Mouse (Mus musculus): ENCODE measurements at regions not wholly inside any gene's neighbourhood (a gene's known extent, or its start where the extent isn't known, plus 50 kb on each side); places are given as distances from the start of the nearest gene placed in this dataset.
A peak's percentile ranks its signal among the peaks of the same experiment; 100 is the strongest.

GRCm38 (mm10) chr4:82234443-82234842, 471.1 kb downstream of the Nfib start:
- no peaks in the 10 kb centered on the region for H3K9me3 ChIP-seq (replicated peaks; ENCODE audit: control insufficient read depth, low read length)
- 56% methylated on average over 5 of the region's 5 CpGs for WGBS (ENCODE audit: insufficient replicate concordance)
- no peaks in the 10 kb centered on the region for H3K27me3 ChIP-seq (ENCODE audit: control insufficient read depth, insufficient read depth, low read length)
- H3K36me3 ChIP-seq (ENCODE audit: control insufficient read depth, insufficient read depth, low read length) = no peaks in the 10 kb centered on the region
- 0 out of 2 replicates have a peak overlapping the region, but pooled peaks have one; percentile 3 for H3K27ac ChIP-seq (ENCODE audit: low read depth, low read length)
- ATAC-seq (replicated peaks; ENCODE audit: insufficient number of reproducible peaks, low FRiP score, low TSS enrichment) = no peak
- no peak overlapping the region for H3K9ac ChIP-seq (ENCODE audit: low read depth, low read length)
- H3K4me3 ChIP-seq (ENCODE audit: low read depth, low read length) = no peak overlapping the region
- H3K4me1 ChIP-seq (ENCODE audit: control insufficient read depth, insufficient read depth, low read length) = no peaks in the 10 kb centered on the region
- H3K4me2 ChIP-seq = no peak overlapping the region

GRCm38 (mm10) chr4:82226197-82227119, 479.1 kb downstream of the Nfib start:
- Histone ChIP-seq H3K27me3 (ENCODE audit: control insufficient read depth, insufficient read depth, low read length) (no peaks in the 10 kb centered on the region), H3K4me3 (ENCODE audit: low read depth, low read length) (no peak overlapping the region), H3K9ac (ENCODE audit: low read depth, low read length) (no peak overlapping the region), H3K4me1 (ENCODE audit: control insufficient read depth, insufficient read depth, low read length) (no peaks in the 10 kb centered on the region), H3K27ac (ENCODE audit: low read depth, low read length) (no peak overlapping the region), H3K36me3 (ENCODE audit: control insufficient read depth, insufficient read depth, low read length) (no peaks in the 10 kb centered on the region), H3K4me2 (no peak overlapping the region), H3K9me3 (replicated peaks; ENCODE audit: control insufficient read depth, low read length) (no peaks in the 10 kb centered on the region)
- 55% methylated on average over 6 of the region's 6 CpGs for WGBS (ENCODE audit: insufficient replicate concordance)
- no peak for ATAC-seq (replicated peaks; ENCODE audit: insufficient number of reproducible peaks, low FRiP score, low TSS enrichment)

- H3K4me3 ChIP-seq (ENCODE audit: low read depth, low read length) = no peak overlapping the region
- H3K27me3 ChIP-seq (ENCODE audit: control insufficient read depth, insufficient read depth, low read length) = no peaks in the 10 kb centered on the region
- H3K4me2 ChIP-seq = no peak overlapping the region
- no peak overlapping the region for H3K9ac ChIP-seq (ENCODE audit: low read depth, low read length)
- no peak for ATAC-seq (replicated peaks; ENCODE audit: insufficient number of reproducible peaks, low FRiP score, low TSS enrichment)
- no peaks in the 10 kb centered on the region for H3K36me3 ChIP-seq (ENCODE audit: control insufficient read depth, insufficient read depth, low read length)
- no peak overlapping the region for H3K27ac ChIP-seq (ENCODE audit: low read depth, low read length)
- H3K4me1 ChIP-seq (ENCODE audit: control insufficient read depth, insufficient read depth, low read length) = no peaks in the 10 kb centered on the region
- 76% methylated on average over 8 of the region's 8 CpGs for WGBS (ENCODE audit: insufficient replicate concordance)
- no peaks in the 10 kb centered on the region for H3K9me3 ChIP-seq (replicated peaks; ENCODE audit: control insufficient read depth, low read length)
Measured at GRCm38 (mm10) chr4:82220724-82221123, 484.8 kb downstream of the Nfib start.

GRCm38 (mm10) chr4:82220120-82220714, 485.3 kb downstream of the Nfib start:
- H3K4me1 ChIP-seq (ENCODE audit: control insufficient read depth, insufficient read depth, low read length) = no peaks in the 10 kb centered on the region
- no peak overlapping the region for H3K4me3 ChIP-seq (ENCODE audit: low read depth, low read length)
- no peak overlapping the region for H3K4me2 ChIP-seq
- no peaks in the 10 kb centered on the region for H3K27me3 ChIP-seq (ENCODE audit: control insufficient read depth, insufficient read depth, low read length)
- H3K9ac ChIP-seq (ENCODE audit: low read depth, low read length) = no peak overlapping the region
- no peak for ATAC-seq (replicated peaks; ENCODE audit: insufficient number of reproducible peaks, low FRiP score, low TSS enrichment)
- 0 out of 2 replicates have a peak overlapping the region, but pooled peaks have one; percentile 22 for H3K27ac ChIP-seq (ENCODE audit: low read depth, low read length)
- no peaks in the 10 kb centered on the region for H3K9me3 ChIP-seq (replicated peaks; ENCODE audit: control insufficient read depth, low read length)
- WGBS (ENCODE audit: insufficient replicate concordance) = 56% methylated on average over 7 of the region's 7 CpGs
- no peaks in the 10 kb centered on the region for H3K36me3 ChIP-seq (ENCODE audit: control insufficient read depth, insufficient read depth, low read length)

GRCm38 (mm10) chr4:82218616-82219015, 486.9 kb downstream of the Nfib start:
- no peak for ATAC-seq (replicated peaks; ENCODE audit: insufficient number of reproducible peaks, low FRiP score, low TSS enrichment)
- Histone ChIP-seq H3K27ac (ENCODE audit: low read depth, low read length) (no peak overlapping the region), H3K4me2 (no peak overlapping the region), H3K9ac (ENCODE audit: low read depth, low read length) (no peak overlapping the region), H3K36me3 (ENCODE audit: control insufficient read depth, insufficient read depth, low read length) (no peaks in the 10 kb centered on the region), H3K4me1 (ENCODE audit: control insufficient read depth, insufficient read depth, low read length) (no peaks in the 10 kb centered on the region), H3K4me3 (ENCODE audit: low read depth, low read length) (no peak overlapping the region), H3K27me3 (ENCODE audit: control insufficient read depth, insufficient read depth, low read length) (no peaks in the 10 kb centered on the region), H3K9me3 (replicated peaks; ENCODE audit: control insufficient read depth, low read length) (no peaks in the 10 kb centered on the region)
- WGBS (ENCODE audit: insufficient replicate concordance) = 74% methylated on average over 6 of the region's 6 CpGs

GRCm38 (mm10) chr4:82207031-82207430, 498.5 kb downstream of the Nfib start:
- H3K9ac ChIP-seq (ENCODE audit: low read depth, low read length) = no peak overlapping the region
- H3K36me3 ChIP-seq (ENCODE audit: control insufficient read depth, insufficient read depth, low read length) = no peaks in the 10 kb centered on the region
- no peaks in the 10 kb centered on the region for H3K9me3 ChIP-seq (replicated peaks; ENCODE audit: control insufficient read depth, low read length)
- no peak overlapping the region for H3K4me3 ChIP-seq (ENCODE audit: low read depth, low read length)
- 95% methylated on average over 1 of the region's 1 CpGs for WGBS (ENCODE audit: insufficient replicate concordance)
- H3K4me1 ChIP-seq (ENCODE audit: control insufficient read depth, insufficient read depth, low read length) = no peaks in the 10 kb centered on the region
- no peaks in the 10 kb centered on the region for H3K27me3 ChIP-seq (ENCODE audit: control insufficient read depth, insufficient read depth, low read length)
- H3K4me2 ChIP-seq = no peak overlapping the region
- no peak for ATAC-seq (replicated peaks; ENCODE audit: insufficient number of reproducible peaks, low FRiP score, low TSS enrichment)
- H3K27ac ChIP-seq (ENCODE audit: low read depth, low read length) = no peak overlapping the region

- peaks cover 12% of the 10 kb centered on the region for H3K4me1 ChIP-seq (ENCODE audit: control insufficient read depth, insufficient read depth, low read length)
- H3K27ac ChIP-seq (ENCODE audit: low read depth, low read length) = no peak overlapping the region
- ATAC-seq (replicated peaks; ENCODE audit: insufficient number of reproducible peaks, low FRiP score, low TSS enrichment) = no peak
- 63% methylated on average over 2 of the region's 2 CpGs for WGBS (ENCODE audit: insufficient replicate concordance)
- H3K9ac ChIP-seq (ENCODE audit: low read depth, low read length) = no peak overlapping the region
- H3K36me3 ChIP-seq (ENCODE audit: control insufficient read depth, insufficient read depth, low read length) = no peaks in the 10 kb centered on the region
- H3K4me3 ChIP-seq (ENCODE audit: low read depth, low read length) = no peak overlapping the region
- no peaks in the 10 kb centered on the region for H3K9me3 ChIP-seq (replicated peaks; ENCODE audit: control insufficient read depth, low read length)
- no peak overlapping the region for H3K4me2 ChIP-seq
- H3K27me3 ChIP-seq (ENCODE audit: control insufficient read depth, insufficient read depth, low read length) = no peaks in the 10 kb centered on the region
Measured at GRCm38 (mm10) chr4:82200306-82200705, 505.2 kb downstream of the Nfib start.

GRCm38 (mm10) chr4:82199118-82199517, 506.4 kb downstream of the Nfib start:
- Histone ChIP-seq H3K27me3 (ENCODE audit: control insufficient read depth, insufficient read depth, low read length) (no peaks in the 10 kb centered on the region), H3K4me1 (ENCODE audit: control insufficient read depth, insufficient read depth, low read length) (peaks cover 12% of the 10 kb centered on the region), H3K4me3 (ENCODE audit: low read depth, low read length) (no peak overlapping the region), H3K27ac (ENCODE audit: low read depth, low read length) (no peak overlapping the region), H3K36me3 (ENCODE audit: control insufficient read depth, insufficient read depth, low read length) (no peaks in the 10 kb centered on the region), H3K4me2 (no peak overlapping the region), H3K9me3 (replicated peaks; ENCODE audit: control insufficient read depth, low read length) (no peaks in the 10 kb centered on the region), H3K9ac (ENCODE audit: low read depth, low read length) (no peak overlapping the region)
- ATAC-seq (replicated peaks; ENCODE audit: insufficient number of reproducible peaks, low FRiP score, low TSS enrichment) = no peak
